Comparison of ENCODE assay signal across 9 mouse cellular contexts in the genomic region with DNA sequence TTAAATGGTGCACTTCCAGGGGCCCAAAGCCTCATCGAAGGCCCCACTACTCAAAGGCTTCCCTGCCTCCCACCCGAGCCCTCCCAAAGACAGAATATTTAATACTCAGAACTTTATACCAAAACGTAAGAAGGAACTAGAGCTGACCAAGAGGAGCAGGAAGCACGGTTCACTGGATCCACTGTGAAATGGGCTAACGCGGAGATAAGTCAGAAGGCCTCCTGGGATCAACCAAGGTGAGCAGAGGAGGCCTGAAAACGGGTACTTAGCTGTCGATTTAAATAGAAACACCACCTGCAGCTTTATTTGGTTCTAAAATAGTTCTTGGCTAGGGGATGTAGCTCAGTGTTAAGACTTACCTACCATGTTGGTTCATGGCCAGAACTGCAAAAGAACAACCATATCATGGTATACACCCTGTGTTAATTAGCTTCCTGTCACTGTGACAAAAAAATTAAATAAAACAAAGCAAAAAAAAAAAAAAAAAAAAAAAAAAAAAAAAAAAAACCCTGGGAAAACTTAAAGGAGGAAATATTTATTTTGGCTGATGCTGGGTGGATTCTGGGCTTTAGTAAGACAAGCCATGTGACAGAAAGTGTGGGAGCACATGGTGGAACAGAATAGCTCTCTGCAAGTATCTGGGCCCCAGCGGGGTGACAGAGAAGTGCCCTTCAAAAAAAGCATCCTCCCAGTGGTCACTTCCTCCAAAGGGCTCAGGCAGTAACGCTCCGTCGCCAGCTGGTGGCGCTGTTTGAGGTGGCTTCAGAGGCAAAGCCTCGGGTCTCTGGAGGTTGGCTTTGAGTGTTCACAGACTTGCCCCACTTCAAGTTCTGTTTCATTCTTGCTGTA.
DNase-seq lines count a peak whose midpoint lies in the region; ATAC-seq and TF ChIP-seq lines count a peak whose summit lies in the region.
"Had no signal": no experiment of that assay in that cellular context is flagged by ENCODE, and none has a peak within 500 bp of the region (broad histone marks: within the 10 kb centered on the region; RNA-seq: fewer than 3 reads in every experiment).

No protein-coding gene starts in this region.

- no peak overlapping the region for H3K4me3 ChIP-seq in lung, embryonic 14.5 days (ENCODE audit: low read depth, low read length)
- no peak overlapping the region for H3K4me3 ChIP-seq in stomach, postnatal 0 days (ENCODE audit: low read depth, low read length)
- H3K4me3 ChIP-seq in hindbrain, embryonic 11.5 days (ENCODE audit: low read depth, low read length), result no peak overlapping the region
- H3K4me3 ChIP-seq in hindbrain, embryonic 16.5 days (ENCODE audit: low read length), result no peak overlapping the region
- H3K4me3 ChIP-seq: forebrain, embryonic 13.5 days; left cerebral cortex, adult 2 months had no signal

- 77% methylated on average over 14 of the region's 14 CpGs for WGBS in lung, embryonic 14.5 days
- WGBS in stomach, postnatal 0 days, result 81% methylated on average over 14 of the region's 14 CpGs
- 84% methylated on average over 14 of the region's 14 CpGs for WGBS in hindbrain, embryonic 11.5 days
- WGBS in hindbrain, embryonic 16.5 days, result 86% methylated on average over 14 of the region's 14 CpGs

- H3K9me3 ChIP-seq in lung, embryonic 14.5 days (ENCODE audit: low read depth, low read length), result no peaks in the 10 kb centered on the region
- H3K9me3 ChIP-seq in stomach, postnatal 0 days (ENCODE audit: control insufficient read depth, low read length), result no peaks in the 10 kb centered on the region
- no peaks in the 10 kb centered on the region for H3K9me3 ChIP-seq in hindbrain, embryonic 11.5 days (ENCODE audit: control insufficient read depth, low read length)
- no peaks in the 10 kb centered on the region for H3K9me3 ChIP-seq in hindbrain, embryonic 16.5 days (ENCODE audit: control insufficient read depth, low read length)
- H3K9me3 ChIP-seq: forebrain, embryonic 13.5 days had no signal

- no peaks in the 10 kb centered on the region for H3K4me1 ChIP-seq in lung, embryonic 14.5 days (ENCODE audit: insufficient read depth)
- no peaks in the 10 kb centered on the region for H3K4me1 ChIP-seq in stomach, postnatal 0 days (replicated peaks; ENCODE audit: control insufficient read depth, insufficient read depth)
- H3K4me1 ChIP-seq in hindbrain, embryonic 11.5 days (replicated peaks; ENCODE audit: control insufficient read depth, insufficient read depth, low read length), result no peaks in the 10 kb centered on the region
- H3K4me1 ChIP-seq in hindbrain, embryonic 16.5 days (ENCODE audit: control insufficient read depth, insufficient read depth, low read depth, low read length), result no peaks in the 10 kb centered on the region; the same call in 1 of the 2 replicates
- H3K4me1 ChIP-seq: forebrain, embryonic 13.5 days had no signal

- no peak overlapping the region for H3K9ac ChIP-seq in lung, embryonic 14.5 days
- H3K9ac ChIP-seq in stomach, postnatal 0 days (ENCODE audit: low read length), result no peak overlapping the region
- H3K9ac ChIP-seq in hindbrain, embryonic 11.5 days (ENCODE audit: low read depth, low read length), result no peak overlapping the region
- H3K9ac ChIP-seq in hindbrain, embryonic 16.5 days (ENCODE audit: low read depth, low read length), result no peak overlapping the region
- H3K9ac ChIP-seq: forebrain, embryonic 13.5 days had no signal

- H3K4me2 ChIP-seq in lung, embryonic 14.5 days, result no peak overlapping the region
- no peak overlapping the region for H3K4me2 ChIP-seq in stomach, postnatal 0 days (replicated peaks; ENCODE audit: low read depth)
- no peak overlapping the region for H3K4me2 ChIP-seq in hindbrain, embryonic 11.5 days (replicated peaks; ENCODE audit: low read depth, low read length)
- no peak overlapping the region for H3K4me2 ChIP-seq in hindbrain, embryonic 16.5 days (ENCODE audit: low read length)
- H3K4me2 ChIP-seq: forebrain, embryonic 13.5 days had no signal

- no peaks in the 10 kb centered on the region for H3K27me3 ChIP-seq in lung, embryonic 14.5 days (ENCODE audit: insufficient read depth, low read length)
- H3K27me3 ChIP-seq in stomach, postnatal 0 days (ENCODE audit: control insufficient read depth, insufficient read depth, low read length), result no peaks in the 10 kb centered on the region
- H3K27me3 ChIP-seq in hindbrain, embryonic 11.5 days (ENCODE audit: control insufficient read depth, insufficient read depth, low read length), result no peaks in the 10 kb centered on the region
- no peaks in the 10 kb centered on the region for H3K27me3 ChIP-seq in hindbrain, embryonic 16.5 days (replicated peaks; ENCODE audit: control insufficient read depth, insufficient read depth, low read length)
- H3K27me3 ChIP-seq: forebrain, embryonic 13.5 days had no signal

- no peak for TF ChIP-seq EP300 in stomach, postnatal 0 days (optimal IDR thresholded peaks at IDR 0.05)

- no peak for ATAC-seq in lung, embryonic 14.5 days (ENCODE audit: insufficient read depth)
- ATAC-seq in megakaryocyte, adult 5-6 weeks (ENCODE audit: poor library complexity, severe bottlenecking), result peak; percentile 49
- ATAC-seq in stomach, postnatal 0 days (ENCODE audit: low FRiP score, low TSS enrichment), result no peak
- ATAC-seq in hindbrain, embryonic 11.5 days (ENCODE audit: low FRiP score), result no peak
- no peak for ATAC-seq in hindbrain, embryonic 16.5 days
- ATAC-seq: forebrain, embryonic 13.5 days had no signal

- H3K36me3 ChIP-seq in lung, embryonic 14.5 days (ENCODE audit: insufficient read depth), result no peaks in the 10 kb centered on the region
- H3K36me3 ChIP-seq in stomach, postnatal 0 days (ENCODE audit: control insufficient read depth, insufficient read depth, low read length), result no peaks in the 10 kb centered on the region
- H3K36me3 ChIP-seq in hindbrain, embryonic 11.5 days (ENCODE audit: control insufficient read depth, insufficient read depth, low read length), result no peaks in the 10 kb centered on the region
- no peaks in the 10 kb centered on the region for H3K36me3 ChIP-seq in hindbrain, embryonic 16.5 days (ENCODE audit: control insufficient read depth, insufficient read depth, low read length)

- no peak overlapping the region for H3K27ac ChIP-seq in lung, embryonic 14.5 days (ENCODE audit: low read depth)
- no peak overlapping the region for H3K27ac ChIP-seq in stomach, postnatal 0 days (replicated peaks)
- H3K27ac ChIP-seq in hindbrain, embryonic 11.5 days (ENCODE audit: low read depth, low read length), result no peak overlapping the region
- H3K27ac ChIP-seq in hindbrain, embryonic 16.5 days (ENCODE audit: low read depth, low read length), result no peak overlapping the region
- H3K27ac ChIP-seq: forebrain, embryonic 13.5 days; left cerebral cortex, adult 2 months had no signal

- no peak for DNase-seq in lung, embryonic 14.5 days
- DNase-seq in lung, postnatal 10 days, result no peak
- peak; percentile 13 for DNase-seq in NIH3T3 (ENCODE audit: low read depth)
- DNase-seq in stomach, postnatal 0 days (ENCODE audit: low spot score), result no peak
- no peak for DNase-seq in hindbrain, embryonic 11.5 days (ENCODE audit: low spot score)

- peak; percentile 39 for TF ChIP-seq CTCF in lung, embryonic 14.5 days (IDR thresholded peaks at IDR 0.05; ENCODE audit: low read depth)
- peak; percentile 30; the same call in 1 of the 2 replicates for TF ChIP-seq CTCF in stomach, postnatal 0 days (IDR thresholded peaks at IDR 0.05; ENCODE audit: low read depth)
